Mouse (Mus musculus): Measurements from ENCODE around the gene Crnkl1. TPM values are rescaled to one million over a fixed set of nuclear protein-coding genes. Genes with fewer than 3 reads are reported as not detected.

The Crnkl1 gene
- polyA plus RNA-seq (2015; fragmentation: Nextera tagmentation; extraction: Ambion mirVana): 16.9 and 20.4 TPM in 2 replicates

DNA sequence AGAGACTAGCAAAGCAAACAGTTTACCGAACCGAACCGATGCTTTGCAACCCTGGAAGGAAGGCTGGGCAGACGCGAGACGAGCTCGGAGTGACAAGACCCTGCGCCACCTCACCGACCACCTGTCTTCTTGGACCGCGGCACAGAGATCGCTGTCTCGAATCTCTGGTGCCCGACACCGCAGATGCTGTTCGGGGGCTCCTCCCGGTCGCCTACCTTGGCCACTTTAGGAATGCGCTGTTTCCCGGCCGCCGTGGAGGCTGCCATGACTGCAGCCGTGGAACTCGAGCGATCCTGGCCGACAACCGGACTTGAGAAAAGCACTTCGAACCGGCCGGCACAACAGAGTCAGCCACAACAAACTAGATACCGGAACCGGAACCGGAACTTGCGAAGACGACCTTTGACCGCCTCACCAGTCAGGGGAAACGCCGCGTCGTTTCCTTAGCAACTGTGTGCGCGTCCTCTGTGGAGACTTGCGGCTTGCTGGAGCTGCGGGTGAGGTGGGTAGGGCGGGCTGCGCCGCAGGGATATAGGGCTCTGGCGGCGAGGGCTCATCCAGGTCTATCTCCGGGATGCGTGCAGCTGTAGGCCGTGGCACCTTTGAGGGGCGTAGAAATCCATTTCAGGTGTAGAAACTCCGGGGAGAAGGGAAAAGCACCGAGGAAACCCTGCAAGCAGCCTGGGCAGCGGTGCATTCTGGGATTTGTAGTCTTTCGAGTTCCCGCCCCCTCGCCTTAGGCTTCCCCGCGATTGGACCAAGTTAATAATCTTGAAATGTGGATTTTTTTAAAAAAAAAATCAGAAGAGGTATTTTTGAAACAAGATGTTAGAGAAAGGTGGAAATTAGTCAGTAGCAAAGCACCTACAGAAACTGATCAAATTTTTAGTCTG, at the start of gene Crnkl1, which contains the start of gene Cfap61:
Crnkl1 (minus strand) TSS at position 676 of the 893 bp plus-strand sequence.
Cfap61 (plus strand) TSS at position 446 of the 893 bp plus-strand sequence.
- no peaks in the 10 kb centered on the region for H3K9me3 ChIP-seq (ENCODE audit: control insufficient read depth, low read length)
- under 1% methylated on average over 61 of the region's 61 CpGs for WGBS
- peak; percentile 99 for ATAC-seq

GRCm38 (mm10) chr2:145982317-145983045, 47.7 kb upstream of the Crnkl1 start:
- no peaks in the 10 kb centered on the region for H3K27me3 ChIP-seq (replicated peaks; ENCODE audit: control insufficient read depth, insufficient read depth, low read length)
- H3K4me3 ChIP-seq (ENCODE audit: low read length): no peak overlapping the region
- H3K9me3 ChIP-seq (ENCODE audit: control insufficient read depth, low read length): no peaks in the 10 kb centered on the region
- WGBS: 72% methylated on average over 9 of the region's 9 CpGs
- H3K9ac ChIP-seq (ENCODE audit: low read depth, low read length): no peak overlapping the region
- no peaks in the 10 kb centered on the region for H3K4me1 ChIP-seq (ENCODE audit: control insufficient read depth, insufficient read depth, low read length)
- H3K36me3 ChIP-seq (ENCODE audit: control insufficient read depth, insufficient read depth, low read length): no peaks in the 10 kb centered on the region
- H3K27ac ChIP-seq (ENCODE audit: low read length): no peak overlapping the region
- no peak overlapping the region for H3K4me2 ChIP-seq (ENCODE audit: low read depth, low read length)
- ATAC-seq: no peak

More for the DNA sequence above, at the start of gene Crnkl1, which contains the start of gene Cfap61:
- Histone ChIP-seq H3K4me3 (ENCODE audit: low read length) (peak within 1 kb of the TSS; percentile 80), H3K9ac (ENCODE audit: low read depth, low read length) (peak within 1 kb of the TSS; percentile 71), H3K4me2 (ENCODE audit: low read depth, low read length) (peak within 1 kb of the TSS; percentile 73), H3K27me3 (replicated peaks; ENCODE audit: control insufficient read depth, insufficient read depth, low read length) (no peaks in the 10 kb centered on the region), H3K27ac (ENCODE audit: low read length) (no peak within 1 kb of the TSS), H3K36me3 (ENCODE audit: control insufficient read depth, insufficient read depth, low read length) (peaks cover 3% of the 10 kb centered on the region), H3K4me1 (ENCODE audit: control insufficient read depth, insufficient read depth, low read length) (peaks cover 6% of the 10 kb centered on the region)

- H3K27me3 ChIP-seq (replicated peaks; ENCODE audit: control insufficient read depth, insufficient read depth, low read length): no peaks in the 10 kb centered on the region
- H3K9me3 ChIP-seq (ENCODE audit: control insufficient read depth, low read length): no peaks in the 10 kb centered on the region
- no peak for ATAC-seq
- H3K36me3 ChIP-seq (ENCODE audit: control insufficient read depth, insufficient read depth, low read length): no peaks in the 10 kb centered on the region
- H3K4me3 ChIP-seq (ENCODE audit: low read length): no peak overlapping the region
- no peak overlapping the region for H3K4me2 ChIP-seq (ENCODE audit: low read depth, low read length)
- H3K9ac ChIP-seq (ENCODE audit: low read depth, low read length): no peak overlapping the region
- 55% methylated on average over 6 of the region's 6 CpGs for WGBS
- H3K27ac ChIP-seq (ENCODE audit: low read length): no peak overlapping the region
- H3K4me1 ChIP-seq (ENCODE audit: control insufficient read depth, insufficient read depth, low read length): no peaks in the 10 kb centered on the region
These were observed 46.9 kb upstream of the Crnkl1 start for GRCm38 (mm10) chr2:145981699-145982112.

GRCm38 (mm10) chr2:145980881-145981280, 46.1 kb upstream of the Crnkl1 start:
- Histone ChIP-seq H3K4me2 (ENCODE audit: low read depth, low read length) (no peak overlapping the region), H3K27ac (ENCODE audit: low read length) (no peak overlapping the region), H3K4me3 (ENCODE audit: low read length) (no peak overlapping the region), H3K36me3 (ENCODE audit: control insufficient read depth, insufficient read depth, low read length) (no peaks in the 10 kb centered on the region), H3K27me3 (replicated peaks; ENCODE audit: control insufficient read depth, insufficient read depth, low read length) (no peaks in the 10 kb centered on the region), H3K4me1 (ENCODE audit: control insufficient read depth, insufficient read depth, low read length) (no peaks in the 10 kb centered on the region), H3K9me3 (ENCODE audit: control insufficient read depth, low read length) (no peaks in the 10 kb centered on the region), H3K9ac (ENCODE audit: low read depth, low read length) (no peak overlapping the region)
- ATAC-seq: no peak
- WGBS: 80% methylated on average over 9 of the region's 9 CpGs

- Histone ChIP-seq H3K9me3 (ENCODE audit: control insufficient read depth, low read length) (no peaks in the 10 kb centered on the region), H3K9ac (ENCODE audit: low read depth, low read length) (no peak overlapping the region), H3K4me3 (ENCODE audit: low read length) (no peak overlapping the region), H3K4me1 (ENCODE audit: control insufficient read depth, insufficient read depth, low read length) (no peaks in the 10 kb centered on the region), H3K27ac (ENCODE audit: low read length) (no peak overlapping the region), H3K4me2 (ENCODE audit: low read depth, low read length) (no peak overlapping the region), H3K36me3 (ENCODE audit: control insufficient read depth, insufficient read depth, low read length) (no peaks in the 10 kb centered on the region), H3K27me3 (replicated peaks; ENCODE audit: control insufficient read depth, insufficient read depth, low read length) (no peaks in the 10 kb centered on the region)
- 75% methylated on average over 4 of the region's 4 CpGs for WGBS
- ATAC-seq: no peak
These were observed 44.8 kb upstream of the Crnkl1 start for GRCm38 (mm10) chr2:145979616-145980015.

- WGBS: 77% methylated on average over 4 of the region's 4 CpGs
- ATAC-seq: no peak
- Histone ChIP-seq H3K4me3 (ENCODE audit: low read length) (no peak overlapping the region), H3K4me2 (ENCODE audit: low read depth, low read length) (no peak overlapping the region), H3K36me3 (ENCODE audit: control insufficient read depth, insufficient read depth, low read length) (no peaks in the 10 kb centered on the region), H3K9ac (ENCODE audit: low read depth, low read length) (no peak overlapping the region), H3K27ac (ENCODE audit: low read length) (no peak overlapping the region), H3K9me3 (ENCODE audit: control insufficient read depth, low read length) (no peaks in the 10 kb centered on the region), H3K27me3 (replicated peaks; ENCODE audit: control insufficient read depth, insufficient read depth, low read length) (no peaks in the 10 kb centered on the region), H3K4me1 (ENCODE audit: control insufficient read depth, insufficient read depth, low read length) (no peaks in the 10 kb centered on the region)
These were observed 37.8 kb upstream of the Crnkl1 start for GRCm38 (mm10) chr2:145972571-145972970.

DNA sequence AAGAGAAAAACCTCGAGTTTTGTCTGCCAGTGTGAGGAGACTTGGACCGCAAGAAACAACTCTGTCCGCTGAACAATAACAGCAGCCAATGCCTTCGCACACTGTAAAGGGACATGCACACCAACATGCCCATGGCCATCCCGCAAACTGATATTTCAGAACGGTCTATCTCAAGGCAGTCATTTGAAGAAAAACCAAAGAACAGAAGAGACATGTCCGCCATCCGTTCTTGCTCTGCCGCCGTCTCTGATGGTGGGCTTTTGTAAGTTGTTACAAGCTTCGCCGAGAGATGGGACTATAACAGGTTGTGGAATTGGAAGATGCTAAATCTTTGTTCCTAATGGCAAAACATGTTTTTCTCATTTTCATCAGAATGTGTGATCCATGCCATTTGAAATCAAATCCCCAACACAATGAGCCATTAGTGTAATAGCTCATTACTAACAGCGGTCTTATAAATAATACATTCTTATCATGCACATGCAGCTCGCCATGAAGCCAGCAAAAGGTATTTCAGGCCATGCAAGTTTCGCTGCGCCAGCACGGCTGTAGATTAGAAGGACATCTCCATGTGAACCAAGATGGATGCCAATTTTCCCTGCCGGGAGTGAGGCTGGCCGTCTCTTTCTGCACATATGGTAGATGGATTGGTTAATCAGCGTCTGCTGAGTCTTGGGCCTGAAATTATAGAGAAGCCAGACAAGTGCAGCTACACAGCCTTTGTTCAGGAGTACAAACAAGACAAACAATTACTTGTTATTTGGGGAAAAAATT, 36.6 kb upstream of the Crnkl1 start:
- no peak for ATAC-seq
- H3K4me3 ChIP-seq (ENCODE audit: low read length): no peak overlapping the region
- 89% methylated on average over 20 of the region's 20 CpGs for WGBS
- no peak overlapping the region for H3K9ac ChIP-seq (ENCODE audit: low read depth, low read length)
- H3K36me3 ChIP-seq (ENCODE audit: control insufficient read depth, insufficient read depth, low read length): no peaks in the 10 kb centered on the region
- no peaks in the 10 kb centered on the region for H3K9me3 ChIP-seq (ENCODE audit: control insufficient read depth, low read length)
- H3K4me2 ChIP-seq (ENCODE audit: low read depth, low read length): no peak overlapping the region
- H3K27me3 ChIP-seq (replicated peaks; ENCODE audit: control insufficient read depth, insufficient read depth, low read length): no peaks in the 10 kb centered on the region
- H3K4me1 ChIP-seq (ENCODE audit: control insufficient read depth, insufficient read depth, low read length): no peaks in the 10 kb centered on the region
- no peak overlapping the region for H3K27ac ChIP-seq (ENCODE audit: low read length)

GRCm38 (mm10) chr2:145970751-145971150, 35.9 kb upstream of the Crnkl1 start:
- ATAC-seq: no peak
- Histone ChIP-seq H3K4me2 (ENCODE audit: low read depth, low read length) (no peak overlapping the region), H3K27ac (ENCODE audit: low read length) (no peak overlapping the region), H3K4me3 (ENCODE audit: low read length) (no peak overlapping the region), H3K9ac (ENCODE audit: low read depth, low read length) (no peak overlapping the region), H3K36me3 (ENCODE audit: control insufficient read depth, insufficient read depth, low read length) (no peaks in the 10 kb centered on the region), H3K9me3 (ENCODE audit: control insufficient read depth, low read length) (no peaks in the 10 kb centered on the region), H3K4me1 (ENCODE audit: control insufficient read depth, insufficient read depth, low read length) (no peaks in the 10 kb centered on the region), H3K27me3 (replicated peaks; ENCODE audit: control insufficient read depth, insufficient read depth, low read length) (no peaks in the 10 kb centered on the region)
- WGBS: 85% methylated on average over 12 of the region's 12 CpGs

DNA sequence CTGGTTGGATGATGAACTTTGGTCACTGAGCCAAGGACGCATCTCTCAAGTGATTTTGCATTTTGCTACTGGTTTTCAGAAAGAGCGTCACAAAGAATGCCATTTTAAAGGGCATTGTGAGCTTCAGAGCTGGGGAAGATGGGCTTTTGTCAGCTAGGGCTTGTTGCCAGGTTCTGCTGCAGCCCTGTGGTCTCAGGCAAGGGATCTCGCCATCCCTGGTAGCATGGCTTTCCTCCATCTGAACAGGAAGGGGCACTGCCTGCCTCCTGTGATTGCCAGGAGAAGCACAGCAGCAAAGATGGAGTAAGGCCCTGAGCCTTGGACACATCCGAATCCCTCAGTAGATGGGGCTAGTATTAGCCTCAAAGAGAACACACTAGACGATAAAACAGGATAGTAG, 27.0 kb upstream of the Crnkl1 start:
- WGBS: 90% methylated on average over 5 of the region's 5 CpGs
- Histone ChIP-seq H3K4me1 (ENCODE audit: control insufficient read depth, insufficient read depth, low read length) (no peaks in the 10 kb centered on the region), H3K27ac (ENCODE audit: low read length) (no peak overlapping the region), H3K9ac (ENCODE audit: low read depth, low read length) (no peak overlapping the region), H3K27me3 (replicated peaks; ENCODE audit: control insufficient read depth, insufficient read depth, low read length) (no peaks in the 10 kb centered on the region), H3K9me3 (ENCODE audit: control insufficient read depth, low read length) (no peaks in the 10 kb centered on the region), H3K36me3 (ENCODE audit: control insufficient read depth, insufficient read depth, low read length) (no peaks in the 10 kb centered on the region), H3K4me2 (ENCODE audit: low read depth, low read length) (no peak overlapping the region), H3K4me3 (ENCODE audit: low read length) (no peak overlapping the region)
- no peak for ATAC-seq
